Mouse (Mus musculus): ENCODE results near the gene Rfng.

- TF ChIP-seq CTCF (IDR thresholded peaks at IDR 0.05; ENCODE audit: insufficient read depth, low read length) = no peak
- TF ChIP-seq POLR2A (IDR thresholded peaks at IDR 0.05; ENCODE audit: borderline replicate concordance, extremely low read depth, low read depth, low read length) = no peak
Observed at GRCm38 (mm10) chr11:120785145-120785544, 1.1 kb upstream of the Rfng start.

All from lung, adult 2 months (tissue).